Mouse (Mus musculus) kidney, postnatal 4 days (tissue): ENCODE measurements around the gene Trub2.

Source experiments
- DNase-seq, 2 experiments: peaks; one replicate each; pipeline ENCODE4 v3.0.0; 2021; ENCODE audit warnings: mixed read lengths in 2 of 2

Gene Trub2

GRCm38 (mm10) chr2:29773323-29773722 is 15.0 kb downstream of the Trub2 start:
- no peak for DNase-seq

GRCm38 (mm10) chr2:29771611-29772461 is 16.5 kb downstream of the Trub2 start:
- no peak for DNase-seq

GRCm38 (mm10) chr2:29770162-29770561 is 18.1 kb downstream of the Trub2 start:
- DNase-seq = no peak

GRCm38 (mm10) chr2:29768901-29769300 is 19.4 kb downstream of the Trub2 start:
- DNase-seq = no peak

GRCm38 (mm10) chr2:29767976-29768709 is 20.2 kb downstream of the Trub2 start:
- DNase-seq = peak; percentile 55 to 74

GRCm38 (mm10) chr2:29764831-29765230 is 23.5 kb downstream of the Trub2 start:
- peak; percentile 83 to 85 for DNase-seq

- DNase-seq = no peak
Measured at GRCm38 (mm10) chr2:29755693-29756092, 32.6 kb downstream of the Trub2 start.

GRCm38 (mm10) chr2:29752397-29752796 is 35.9 kb downstream of the Trub2 start:
- no peak for DNase-seq

- DNase-seq = peak; percentile 77 to 88
Measured at GRCm38 (mm10) chr2:29751497-29751896, 36.8 kb downstream of the Trub2 start, which contains the start of gene Gm13420. Gm13420 (minus strand) TSS chr2:29751685.

- DNase-seq = no peak
Measured at GRCm38 (mm10) chr2:29748499-29748898, 39.8 kb downstream of the Trub2 start.

- DNase-seq = peak; percentile 55 to 64
Measured at GRCm38 (mm10) chr2:29747852-29748251, 40.5 kb downstream of the Trub2 start.

GRCm38 (mm10) chr2:29747188-29747782 is 41.0 kb downstream of the Trub2 start:
- DNase-seq = peak; percentile 25 to 44

- DNase-seq = no peak
Measured at GRCm38 (mm10) chr2:29744256-29744655, 44.0 kb downstream of the Trub2 start.

GRCm38 (mm10) chr2:29741207-29741606 is 47.1 kb downstream of the Trub2 start:
- DNase-seq = no peak

GRCm38 (mm10) chr2:29739368-29739767 is 48.9 kb downstream of the Trub2 start:
- peak; percentile 39 to 52 for DNase-seq

GRCm38 (mm10) chr2:29738799-29739198 is 49.5 kb downstream of the Trub2 start:
- DNase-seq = no peak

- DNase-seq = no peak
Measured at GRCm38 (mm10) chr2:29737209-29737925, 50.9 kb downstream of the Trub2 start.

- DNase-seq = peak in 1 of 2 experiments; percentile 27
Measured at GRCm38 (mm10) chr2:29735708-29736107, 52.6 kb downstream of the Trub2 start.

GRCm38 (mm10) chr2:29733348-29733747 is 55.0 kb downstream of the Trub2 start:
- no peak for DNase-seq

GRCm38 (mm10) chr2:29732559-29732958 is 55.7 kb downstream of the Trub2 start:
- no peak for DNase-seq

GRCm38 (mm10) chr2:29731545-29731944 is 56.8 kb downstream of the Trub2 start:
- DNase-seq = peak; percentile 73 to 80

GRCm38 (mm10) chr2:29729500-29729899 is 58.8 kb downstream of the Trub2 start:
- DNase-seq = no peak
